Mouse (Mus musculus) limb, embryonic 12.5 days (tissue): ENCODE measurements around the gene Tmtc1. TPM values are rescaled to one million over a fixed set of nuclear protein-coding genes. Genes with fewer than 3 reads are reported as not detected.

Source experiments
- ATAC-seq: fragments of 200-750 bp; cut with Nextera tagmentation; 2 replicates; pipeline ENCODE4 v1.8.0; 2017; ENCODE audit warnings: low read depth, moderate TSS enrichment; ENCODE audit not compliant: insufficient number of reproducible peaks, insufficient read depth, low FRiP score, low TSS enrichment
- H3K27ac ChIP-seq: fragments of 300-500 bp; sonication (generic); 2 replicates; pipeline ENCODE4 v1.5.1; 2016; ENCODE audit warnings: mild to moderate bottlenecking, moderate library complexity
- H3K27me3 ChIP-seq: fragments of 300-500 bp; sonication (generic); 2 replicates; pipeline ENCODE4 v1.6.1; 2016; ENCODE audit warnings: mild to moderate bottlenecking, moderate library complexity
- H3K36me3 ChIP-seq: fragments of 300-500 bp; sonication (generic); 2 replicates; pipeline ENCODE4 v1.6.1; 2016; ENCODE audit warnings: mild to moderate bottlenecking, moderate library complexity
- H3K4me1 ChIP-seq: fragments of 300-500 bp; sonication (generic); replicated peaks from 2 replicates; pipeline ENCODE4 v1.6.1; 2016
- H3K4me2 ChIP-seq: fragments of 300-500 bp; sonication (generic); 2 replicates; pipeline ENCODE4 v1.6.1; 2016; ENCODE audit warnings: mild to moderate bottlenecking, moderate library complexity
- H3K4me3 ChIP-seq: fragments of 300-500 bp; sonication (generic); replicated peaks from 2 replicates; pipeline ENCODE4 v1.5.1; 2016; ENCODE audit warnings: mild to moderate bottlenecking
- H3K9ac ChIP-seq: fragments of 300-500 bp; sonication (generic); replicated peaks from 2 replicates; pipeline ENCODE4 v1.6.1; 2016; ENCODE audit warnings: mild to moderate bottlenecking, moderate library complexity
- H3K9me3 ChIP-seq: fragments of 300-500 bp; sonication (generic); 2 replicates; pipeline ENCODE4 v1.6.1; 2016; ENCODE audit warnings: mild to moderate bottlenecking, moderate library complexity
- WGBS: fragments of 180-500 bp; shearing (Covaris S2); methylation state at CpG from one replicate; pipeline ENCODE4 v1.1.7; 2016; 5-methylcytosine and 5-hydroxymethylcytosine counted together
- polyA plus RNA-seq: library from polyadenylated mRNA; unstranded; fragments of >200 nt; fragmentation: Nextera tagmentation; extraction: Ambion mirVana; gene quantifications from 2 replicates; pipeline ENCODE4 v1.2.1, GENCODE M21; 2016

Gene Tmtc1
- polyA plus RNA-seq, 1 experiment from 2014 or later, result 1.8 TPM

- Histone ChIP-seq H3K4me3 (no peak overlapping the region), H3K4me2 (no peak overlapping the region), H3K9ac (no peak overlapping the region), H3K36me3 (no peaks in the 10 kb centered on the region), H3K4me1 (no peaks in the 10 kb centered on the region), H3K27ac (no peak overlapping the region), H3K9me3 (no peaks in the 10 kb centered on the region), H3K27me3 (no peaks in the 10 kb centered on the region)
- ATAC-seq, result no peak
- WGBS, result 81% methylated on average over 2 of the region's 2 CpGs
Measured at GRCm38 (mm10) chr6:148341765-148342164, 102.4 kb downstream of the Tmtc1 start.

GRCm38 (mm10) chr6:148338326-148338957 lies 105.7 kb downstream of the Tmtc1 start:
- ATAC-seq, result no peak
- Histone ChIP-seq H3K36me3 (no peaks in the 10 kb centered on the region), H3K9ac (no peak overlapping the region), H3K9me3 (no peaks in the 10 kb centered on the region), H3K27ac (no peak overlapping the region), H3K4me2 (no peak overlapping the region), H3K4me1 (no peaks in the 10 kb centered on the region), H3K27me3 (no peaks in the 10 kb centered on the region), H3K4me3 (no peak overlapping the region)
- 66% methylated on average over 3 of the region's 3 CpGs for WGBS

GRCm38 (mm10) chr6:148336290-148336955 lies 107.8 kb downstream of the Tmtc1 start:
- H3K27ac ChIP-seq, result no peak overlapping the region
- no peak for ATAC-seq
- no peaks in the 10 kb centered on the region for H3K4me1 ChIP-seq
- H3K9me3 ChIP-seq, result no peaks in the 10 kb centered on the region
- H3K36me3 ChIP-seq, result no peaks in the 10 kb centered on the region
- H3K27me3 ChIP-seq, result no peaks in the 10 kb centered on the region
- H3K9ac ChIP-seq, result no peak overlapping the region
- H3K4me2 ChIP-seq, result no peak overlapping the region
- no peak overlapping the region for H3K4me3 ChIP-seq

GRCm38 (mm10) chr6:148331916-148332315 lies 112.3 kb downstream of the Tmtc1 start:
- H3K9me3 ChIP-seq, result no peaks in the 10 kb centered on the region
- H3K36me3 ChIP-seq, result no peaks in the 10 kb centered on the region
- no peak for ATAC-seq
- 75% methylated on average over 2 of the region's 2 CpGs for WGBS
- H3K27me3 ChIP-seq, result no peaks in the 10 kb centered on the region
- no peak overlapping the region for H3K9ac ChIP-seq
- H3K4me1 ChIP-seq, result no peaks in the 10 kb centered on the region
- no peak overlapping the region for H3K4me3 ChIP-seq
- no peak overlapping the region for H3K27ac ChIP-seq
- no peak overlapping the region for H3K4me2 ChIP-seq

- Histone ChIP-seq H3K27me3 (no peaks in the 10 kb centered on the region), H3K36me3 (no peaks in the 10 kb centered on the region), H3K4me1 (no peaks in the 10 kb centered on the region), H3K27ac (no peak overlapping the region), H3K9ac (no peak overlapping the region), H3K9me3 (no peaks in the 10 kb centered on the region), H3K4me3 (no peak overlapping the region), H3K4me2 (no peak overlapping the region)
- ATAC-seq, result no peak
Measured at GRCm38 (mm10) chr6:148329976-148330375, 114.2 kb downstream of the Tmtc1 start.

GRCm38 (mm10) chr6:148328928-148329327 lies 115.3 kb downstream of the Tmtc1 start:
- Histone ChIP-seq H3K36me3 (no peaks in the 10 kb centered on the region), H3K9me3 (no peaks in the 10 kb centered on the region), H3K9ac (no peak overlapping the region), H3K4me1 (no peaks in the 10 kb centered on the region), H3K27me3 (no peaks in the 10 kb centered on the region), H3K4me2 (no peak overlapping the region), H3K27ac (no peak overlapping the region), H3K4me3 (no peak overlapping the region)
- ATAC-seq, result no peak
- WGBS, result 76% methylated on average over 2 of the region's 2 CpGs

- no peak overlapping the region for H3K4me3 ChIP-seq
- no peaks in the 10 kb centered on the region for H3K4me1 ChIP-seq
- H3K4me2 ChIP-seq, result no peak overlapping the region
- H3K9ac ChIP-seq, result no peak overlapping the region
- H3K9me3 ChIP-seq, result no peaks in the 10 kb centered on the region
- no peaks in the 10 kb centered on the region for H3K36me3 ChIP-seq
- ATAC-seq, result no peak
- H3K27me3 ChIP-seq, result no peaks in the 10 kb centered on the region
- no peak overlapping the region for H3K27ac ChIP-seq
- 56% methylated on average over 6 of the region's 6 CpGs for WGBS
Measured at GRCm38 (mm10) chr6:148328130-148328529, 116.1 kb downstream of the Tmtc1 start.

GRCm38 (mm10) chr6:148318736-148319135 lies 125.5 kb downstream of the Tmtc1 start:
- H3K36me3 ChIP-seq, result no peaks in the 10 kb centered on the region
- no peak for ATAC-seq
- H3K27me3 ChIP-seq, result no peaks in the 10 kb centered on the region
- H3K9ac ChIP-seq, result no peak overlapping the region
- no peak overlapping the region for H3K4me2 ChIP-seq
- H3K9me3 ChIP-seq, result no peaks in the 10 kb centered on the region
- H3K4me1 ChIP-seq, result no peaks in the 10 kb centered on the region
- H3K4me3 ChIP-seq, result no peak overlapping the region
- H3K27ac ChIP-seq, result no peak overlapping the region

- no peaks in the 10 kb centered on the region for H3K4me1 ChIP-seq
- H3K4me2 ChIP-seq, result no peak overlapping the region
- no peak overlapping the region for H3K27ac ChIP-seq
- H3K9me3 ChIP-seq, result no peaks in the 10 kb centered on the region
- H3K9ac ChIP-seq, result no peak overlapping the region
- no peaks in the 10 kb centered on the region for H3K36me3 ChIP-seq
- no peak overlapping the region for H3K4me3 ChIP-seq
- no peaks in the 10 kb centered on the region for H3K27me3 ChIP-seq
- WGBS, result 70% methylated on average over 5 of the region's 5 CpGs
- no peak for ATAC-seq
Measured at GRCm38 (mm10) chr6:148315571-148316080, 128.6 kb downstream of the Tmtc1 start.

- no peak overlapping the region for H3K4me3 ChIP-seq
- no peaks in the 10 kb centered on the region for H3K27me3 ChIP-seq
- H3K9ac ChIP-seq, result no peak overlapping the region
- no peak overlapping the region for H3K4me2 ChIP-seq
- no peaks in the 10 kb centered on the region for H3K4me1 ChIP-seq
- ATAC-seq, result no peak
- no peaks in the 10 kb centered on the region for H3K36me3 ChIP-seq
- H3K27ac ChIP-seq, result no peak overlapping the region
- H3K9me3 ChIP-seq, result no peaks in the 10 kb centered on the region
Measured at GRCm38 (mm10) chr6:148315106-148315505, 129.1 kb downstream of the Tmtc1 start.

DNA sequence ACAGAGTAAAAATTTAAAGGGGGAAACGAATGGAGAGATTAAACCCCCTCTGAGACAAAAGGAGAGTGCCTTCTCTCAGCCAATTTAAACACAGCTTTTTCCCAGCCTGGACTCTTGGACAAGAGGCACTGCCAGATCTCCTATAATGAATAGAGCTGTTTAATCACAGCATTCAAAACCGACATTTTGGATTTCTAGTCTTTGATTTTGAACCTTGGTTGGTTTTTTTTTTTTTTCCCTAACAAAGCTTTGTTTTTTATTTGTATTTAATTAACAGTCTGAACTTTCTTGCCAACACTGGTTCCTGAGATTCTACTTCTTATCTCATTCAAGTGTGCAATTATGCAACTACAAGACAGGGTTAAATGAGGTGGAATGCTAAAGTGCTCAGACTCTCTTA lies 133.2 kb downstream of the Tmtc1 start:
- Histone ChIP-seq H3K4me1 (no peaks in the 10 kb centered on the region), H3K4me2 (no peak overlapping the region), H3K27me3 (no peaks in the 10 kb centered on the region), H3K36me3 (no peaks in the 10 kb centered on the region), H3K9me3 (no peaks in the 10 kb centered on the region), H3K27ac (no peak overlapping the region), H3K4me3 (no peak overlapping the region), H3K9ac (no peak overlapping the region)
- no peak for ATAC-seq
- 39% methylated on average over 2 of the region's 2 CpGs for WGBS

- no peak for ATAC-seq
- Histone ChIP-seq H3K4me1 (no peaks in the 10 kb centered on the region), H3K9ac (no peak overlapping the region), H3K27ac (no peak overlapping the region), H3K27me3 (no peaks in the 10 kb centered on the region), H3K36me3 (no peaks in the 10 kb centered on the region), H3K4me3 (no peak overlapping the region), H3K4me2 (no peak overlapping the region), H3K9me3 (no peaks in the 10 kb centered on the region)
- 88% methylated on average over 5 of the region's 5 CpGs for WGBS
Measured at GRCm38 (mm10) chr6:148305821-148306220, 138.4 kb downstream of the Tmtc1 start.
